Mouse (Mus musculus): ENCODE results near the gene Fam20b. TPM values are rescaled to one million over a fixed set of nuclear protein-coding genes. Genes with fewer than 3 reads are reported as not detected.

The Fam20b gene
- polyA plus RNA-seq, 1 experiment from 2014 or later = 34.3 TPM

- ATAC-seq (ENCODE audit: low FRiP score, low TSS enrichment) = no peak
- Histone ChIP-seq H3K27me3 (ENCODE audit: control insufficient read depth, insufficient read depth, low read length) (no peaks in the 10 kb centered on the region), H3K9ac (replicated peaks; ENCODE audit: low read length) (no peak overlapping the region), H3K9me3 (ENCODE audit: control insufficient read depth, low read length) (no peaks in the 10 kb centered on the region), H3K4me1 (ENCODE audit: control insufficient read depth, insufficient read depth, low read length) (no peaks in the 10 kb centered on the region), H3K4me2 (ENCODE audit: low read length) (no peak overlapping the region), H3K27ac (replicated peaks; ENCODE audit: low read depth, low read length) (no peak overlapping the region), H3K36me3 (ENCODE audit: control insufficient read depth, insufficient read depth, low read length) (no peaks in the 10 kb centered on the region), H3K4me3 (replicated peaks; ENCODE audit: low read depth, low read length) (no peak overlapping the region)
- 71% methylated on average over 3 of the region's 3 CpGs for WGBS
- DNase-seq = no peak
Measured at GRCm38 (mm10) chr1:156734019-156734418, 15.1 kb upstream of the Fam20b start.

GRCm38 (mm10) chr1:156733559-156733958, 14.7 kb upstream of the Fam20b start:
- no peaks in the 10 kb centered on the region for H3K27me3 ChIP-seq (ENCODE audit: control insufficient read depth, insufficient read depth, low read length)
- H3K4me3 ChIP-seq (replicated peaks; ENCODE audit: low read depth, low read length) = no peak overlapping the region
- H3K4me2 ChIP-seq (ENCODE audit: low read length) = no peak overlapping the region
- no peak for ATAC-seq (ENCODE audit: low FRiP score, low TSS enrichment)
- H3K9me3 ChIP-seq (ENCODE audit: control insufficient read depth, low read length) = no peaks in the 10 kb centered on the region
- no peak for DNase-seq
- H3K4me1 ChIP-seq (ENCODE audit: control insufficient read depth, insufficient read depth, low read length) = no peaks in the 10 kb centered on the region
- H3K9ac ChIP-seq (replicated peaks; ENCODE audit: low read length) = no peak overlapping the region
- no peaks in the 10 kb centered on the region for H3K36me3 ChIP-seq (ENCODE audit: control insufficient read depth, insufficient read depth, low read length)
- WGBS = 96% methylated on average over 9 of the region's 9 CpGs
- no peak overlapping the region for H3K27ac ChIP-seq (replicated peaks; ENCODE audit: low read depth, low read length)

- Histone ChIP-seq H3K9ac (replicated peaks; ENCODE audit: low read length) (no peak overlapping the region), H3K4me3 (replicated peaks; ENCODE audit: low read depth, low read length) (no peak overlapping the region), H3K27me3 (ENCODE audit: control insufficient read depth, insufficient read depth, low read length) (no peaks in the 10 kb centered on the region), H3K27ac (replicated peaks; ENCODE audit: low read depth, low read length) (no peak overlapping the region), H3K9me3 (ENCODE audit: control insufficient read depth, low read length) (no peaks in the 10 kb centered on the region), H3K4me1 (ENCODE audit: control insufficient read depth, insufficient read depth, low read length) (no peaks in the 10 kb centered on the region), H3K36me3 (ENCODE audit: control insufficient read depth, insufficient read depth, low read length) (no peaks in the 10 kb centered on the region), H3K4me2 (ENCODE audit: low read length) (no peak overlapping the region)
- ATAC-seq (ENCODE audit: low FRiP score, low TSS enrichment) (no peak), DNase-seq (no peak)
- 92% methylated on average over 5 of the region's 5 CpGs for WGBS
Measured at GRCm38 (mm10) chr1:156732996-156733395, 14.1 kb upstream of the Fam20b start.

GRCm38 (mm10) chr1:156730802-156731201, 11.9 kb upstream of the Fam20b start:
- no peak overlapping the region for H3K27ac ChIP-seq (replicated peaks; ENCODE audit: low read depth, low read length)
- 63% methylated on average over 9 of the region's 9 CpGs for WGBS
- H3K4me2 ChIP-seq (ENCODE audit: low read length) = no peak overlapping the region
- no peaks in the 10 kb centered on the region for H3K27me3 ChIP-seq (ENCODE audit: control insufficient read depth, insufficient read depth, low read length)
- no peak for ATAC-seq (ENCODE audit: low FRiP score, low TSS enrichment)
- no peak for DNase-seq
- H3K4me3 ChIP-seq (replicated peaks; ENCODE audit: low read depth, low read length) = no peak overlapping the region
- no peaks in the 10 kb centered on the region for H3K36me3 ChIP-seq (ENCODE audit: control insufficient read depth, insufficient read depth, low read length)
- H3K9ac ChIP-seq (replicated peaks; ENCODE audit: low read length) = no peak overlapping the region
- H3K4me1 ChIP-seq (ENCODE audit: control insufficient read depth, insufficient read depth, low read length) = no peaks in the 10 kb centered on the region
- no peaks in the 10 kb centered on the region for H3K9me3 ChIP-seq (ENCODE audit: control insufficient read depth, low read length)

GRCm38 (mm10) chr1:156727234-156728108, 8.6 kb upstream of the Fam20b start:
- Histone ChIP-seq H3K4me3 (replicated peaks; ENCODE audit: low read depth, low read length) (no peak overlapping the region), H3K27me3 (ENCODE audit: control insufficient read depth, insufficient read depth, low read length) (no peaks in the 10 kb centered on the region), H3K27ac (replicated peaks; ENCODE audit: low read depth, low read length) (no peak overlapping the region), H3K9ac (replicated peaks; ENCODE audit: low read length) (no peak overlapping the region), H3K4me1 (ENCODE audit: control insufficient read depth, insufficient read depth, low read length) (no peaks in the 10 kb centered on the region), H3K36me3 (ENCODE audit: control insufficient read depth, insufficient read depth, low read length) (no peaks in the 10 kb centered on the region), H3K9me3 (ENCODE audit: control insufficient read depth, low read length) (no peaks in the 10 kb centered on the region), H3K4me2 (ENCODE audit: low read length) (no peak overlapping the region)
- ATAC-seq (ENCODE audit: low FRiP score, low TSS enrichment) = no peak
- DNase-seq = no peak
- 86% methylated on average over 13 of the region's 14 CpGs for WGBS

GRCm38 (mm10) chr1:156722089-156722488, 3.2 kb upstream of the Fam20b start:
- Histone ChIP-seq H3K4me1 (ENCODE audit: control insufficient read depth, insufficient read depth, low read length) (peaks cover 5% of the 10 kb centered on the region; the same call in 1 of the 2 replicates), H3K27me3 (ENCODE audit: control insufficient read depth, insufficient read depth, low read length) (no peaks in the 10 kb centered on the region), H3K9me3 (ENCODE audit: control insufficient read depth, low read length) (no peaks in the 10 kb centered on the region), H3K4me3 (replicated peaks; ENCODE audit: low read depth, low read length) (no peak overlapping the region), H3K4me2 (ENCODE audit: low read length) (no peak overlapping the region), H3K36me3 (ENCODE audit: control insufficient read depth, insufficient read depth, low read length) (no peaks in the 10 kb centered on the region), H3K9ac (replicated peaks; ENCODE audit: low read length) (no peak overlapping the region), H3K27ac (replicated peaks; ENCODE audit: low read depth, low read length) (no peak overlapping the region)
- DNase-seq = peak; percentile 9
- 67% methylated on average over 6 of the region's 6 CpGs for whole genome bisulfite sequencing
- ATAC-seq (ENCODE audit: low FRiP score, low TSS enrichment) = no peak

GRCm38 (mm10) chr1:156720046-156720445, 1.2 kb upstream of the Fam20b start:
- H3K9me3 ChIP-seq (ENCODE audit: control insufficient read depth, low read length) = no peaks in the 10 kb centered on the region
- peaks cover 5% of the 10 kb centered on the region; the same call in 1 of the 2 replicates for H3K4me1 ChIP-seq (ENCODE audit: control insufficient read depth, insufficient read depth, low read length)
- no peak overlapping the region for H3K4me2 ChIP-seq (ENCODE audit: low read length)
- DNase-seq = no peak
- H3K36me3 ChIP-seq (ENCODE audit: control insufficient read depth, insufficient read depth, low read length) = no peaks in the 10 kb centered on the region
- no peak overlapping the region for H3K27ac ChIP-seq (replicated peaks; ENCODE audit: low read depth, low read length)
- no peak overlapping the region for H3K4me3 ChIP-seq (replicated peaks; ENCODE audit: low read depth, low read length)
- no peak for ATAC-seq (ENCODE audit: low FRiP score, low TSS enrichment)
- no peaks in the 10 kb centered on the region for H3K27me3 ChIP-seq (ENCODE audit: control insufficient read depth, insufficient read depth, low read length)
- H3K9ac ChIP-seq (replicated peaks; ENCODE audit: low read length) = no peak overlapping the region
- 53% methylated on average over 4 of the region's 4 CpGs for WGBS

GRCm38 (mm10) chr1:156718286-156718949, 468 bp downstream of the Fam20b start:
- Histone ChIP-seq H3K9me3 (ENCODE audit: control insufficient read depth, low read length) (no peaks in the 10 kb centered on the region), H3K36me3 (ENCODE audit: control insufficient read depth, insufficient read depth, low read length) (no peaks in the 10 kb centered on the region), H3K27me3 (ENCODE audit: control insufficient read depth, insufficient read depth, low read length) (no peaks in the 10 kb centered on the region), H3K4me2 (ENCODE audit: low read length) (peak overlapping the region; percentile 68), H3K27ac (replicated peaks; ENCODE audit: low read depth, low read length) (peak overlapping the region; percentile 94), H3K4me1 (ENCODE audit: control insufficient read depth, insufficient read depth, low read length) (peaks cover 5% of the 10 kb centered on the region; the same call in 1 of the 2 replicates), H3K4me3 (replicated peaks; ENCODE audit: low read depth, low read length) (peak overlapping the region; percentile 88), H3K9ac (replicated peaks; ENCODE audit: low read length) (peak overlapping the region; percentile 86)
- DNase-seq (peak; percentile 84), ATAC-seq (ENCODE audit: low FRiP score, low TSS enrichment) (peak; percentile 89)
- under 1% methylated on average over 57 of the region's 73 CpGs for WGBS

Measured in midbrain, embryonic 14.5 days (tissue).